Mouse (Mus musculus): ENCODE data around the gene Usp44.

The Usp44 gene

DNA sequence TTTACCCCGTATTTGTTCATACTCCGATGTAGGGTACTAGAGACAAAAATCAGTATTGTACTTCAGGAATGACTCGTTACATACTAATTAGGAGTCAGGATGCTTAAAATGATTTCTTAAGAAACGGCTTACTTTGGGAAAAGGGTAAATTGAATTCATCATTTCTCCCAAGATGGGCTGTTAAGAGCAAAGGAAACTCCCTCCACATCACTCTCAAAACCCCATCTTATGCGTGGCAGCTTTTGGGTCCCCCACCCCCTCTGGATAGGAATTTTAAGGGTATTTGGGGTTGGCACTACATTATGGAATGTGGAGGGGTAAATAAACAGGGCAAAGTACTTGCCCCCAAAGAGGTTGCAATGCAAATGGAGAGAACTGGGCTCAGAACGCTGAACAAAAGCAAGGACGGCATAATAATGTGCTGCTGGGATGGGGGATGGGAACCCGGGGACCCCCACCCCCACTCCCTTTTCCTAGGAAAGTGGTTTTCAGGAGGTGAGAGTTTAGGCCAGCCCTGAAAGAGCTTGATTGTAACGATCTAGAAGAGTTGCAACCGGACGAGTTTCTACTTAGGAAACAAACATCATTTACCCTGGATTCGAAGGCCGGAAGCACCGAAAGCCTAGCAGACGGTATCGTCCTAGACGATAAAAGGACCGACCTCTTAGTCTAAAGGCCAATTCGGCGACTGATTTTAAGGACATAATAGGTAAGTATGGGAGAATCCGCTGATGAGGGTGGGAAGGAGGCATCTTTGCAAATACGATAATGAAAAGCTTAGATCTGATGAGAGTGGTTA is at the start of gene Usp44:
Usp44 (plus strand) TSS at position 625 of the 799 bp plus-strand sequence.
- POLR2A ChIA-PET, result interaction anchor here in 2 of 4 experiments (0.5 to 5.9 kb wide), 10 partner anchors 9 to 589 kb away, joined by 3 to 48 read pairs (median 4); partner anchors contain the start of genes Fgd6 (in 1 of the 2) and Vezt (in 1 of the 2)
- CTCF ChIA-PET, result interaction anchor here in 1 of 4 experiments (1.3 kb wide), 1 partner anchor 13 kb away, joined by 3 read pairs; no protein-coding TSS in a partner anchor

DNA sequence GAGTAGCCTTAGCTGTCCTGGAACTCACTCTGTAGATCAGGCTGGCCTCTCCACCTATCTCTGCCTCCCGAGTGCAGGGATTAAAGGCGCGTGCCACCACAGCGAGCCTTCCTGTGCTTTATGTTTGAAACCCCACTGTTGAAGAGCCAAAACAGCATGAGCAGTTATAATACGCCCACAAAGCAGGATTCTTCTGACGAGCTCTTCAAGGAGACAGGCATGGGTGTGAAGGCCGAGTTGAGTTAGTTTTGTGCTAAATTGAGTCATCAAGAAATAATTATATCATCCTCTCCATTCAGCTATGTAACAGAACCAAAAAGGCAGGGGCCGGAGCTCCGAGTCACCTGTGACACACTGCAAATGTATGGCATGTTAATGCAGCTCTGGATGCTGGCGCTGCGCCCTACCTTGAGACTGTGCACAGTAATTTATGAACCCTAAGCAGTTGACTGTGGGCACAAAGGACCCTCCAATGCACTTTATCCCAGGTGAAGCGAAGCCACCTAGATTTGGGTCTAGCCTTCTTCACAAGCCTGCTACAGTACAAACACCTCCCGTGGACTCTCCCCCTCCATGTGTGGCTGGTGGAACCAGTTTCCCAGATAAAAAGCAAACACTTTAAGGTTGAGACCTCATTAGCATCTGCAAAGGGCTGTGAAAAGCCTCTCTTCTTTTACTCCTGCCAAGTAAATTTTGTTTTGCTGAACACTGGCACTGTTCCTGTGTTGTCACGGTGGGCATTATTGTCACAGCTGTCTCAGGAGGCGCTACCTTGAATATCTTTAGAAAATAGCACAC is 47.9 kb upstream of the Usp44 start:
- ChIA-PET CTCF (interaction anchor here in 3 of 4 experiments (0.7 to 1.4 kb wide), 6 partner anchors 10 to 190 kb away, joined by 3 to 6 read pairs (median 4); no protein-coding TSS in a partner anchor), POLR2A (interaction anchor here in 3 of 4 experiments (0.6 to 1.6 kb wide), 11 partner anchors 10 to 331 kb away, joined by 3 to 16 read pairs (median 4); partner anchors contain the start of gene Lta4h (in 1 of the 3))

GRCm38 (mm10) chr10:93799711-93800362 is 31.5 kb upstream of the Usp44 start:
- CTCF ChIA-PET, result interaction anchor here in 1 of 4 experiments (0.9 kb wide), 1 partner anchor 23 kb away, joined by 3 read pairs; no protein-coding TSS in a partner anchor
- POLR2A ChIA-PET, result interaction anchor here in 1 of 4 experiments (1.5 kb wide), 2 partner anchors 16 to 184 kb away, joined by 3 to 4 read pairs; no protein-coding TSS in a partner anchor

GRCm38 (mm10) chr10:93800363-93800722 is 31.0 kb upstream of the Usp44 start:
- POLR2A ChIA-PET, result interaction anchor here in 1 of 4 experiments (1.5 kb wide), 2 partner anchors 17 to 185 kb away, joined by 3 to 4 read pairs; no protein-coding TSS in a partner anchor
- CTCF ChIA-PET, result interaction anchor here in 3 of 4 experiments (0.9 to 1.1 kb wide), 3 partner anchors 18 to 251 kb away, joined by 3 to 4 read pairs (median 4); no protein-coding TSS in a partner anchor

GRCm38 (mm10) chr10:93800895-93801294 is 30.5 kb upstream of the Usp44 start:
- ChIA-PET POLR2A (interaction anchor here in 1 of 4 experiments (1.5 kb wide), 2 partner anchors 18 to 185 kb away, joined by 3 to 4 read pairs; no protein-coding TSS in a partner anchor), CTCF (interaction anchor here in 2 of 4 experiments (1.0 to 1.1 kb wide), 2 partner anchors 18 to 252 kb away, joined by 4 read pairs; no protein-coding TSS in a partner anchor)

DNA sequence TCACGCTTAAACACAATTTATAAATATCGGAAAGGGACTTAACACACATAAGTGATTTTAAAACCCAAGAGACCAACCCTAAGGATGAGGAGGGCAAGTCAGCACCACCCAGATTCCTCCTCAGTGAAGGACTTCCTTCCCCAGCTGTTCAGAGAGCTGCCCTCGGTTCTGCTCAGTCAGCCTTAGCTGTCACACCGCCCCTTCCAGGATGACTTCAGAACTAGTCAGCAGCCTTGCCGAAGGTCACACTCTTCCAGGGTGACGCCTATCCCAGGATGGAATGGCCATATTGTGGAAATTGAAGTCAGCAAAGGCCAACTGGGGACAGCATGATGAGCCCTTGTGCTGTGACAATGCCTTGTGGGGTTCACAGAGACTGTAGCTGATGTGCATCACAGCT is 28.2 kb upstream of the Usp44 start:
- ChIA-PET POLR2A (interaction anchor here in 3 of 4 experiments (0.6 to 0.9 kb wide), 3 partner anchors 8 to 285 kb away, joined by 3 to 5 read pairs (median 3); no protein-coding TSS in a partner anchor), CTCF (interaction anchor here in 3 of 4 experiments (0.6 to 1.2 kb wide), 6 partner anchors 10 to 374 kb away, joined by 3 to 7 read pairs (median 4); no protein-coding TSS in a partner anchor)

DNA sequence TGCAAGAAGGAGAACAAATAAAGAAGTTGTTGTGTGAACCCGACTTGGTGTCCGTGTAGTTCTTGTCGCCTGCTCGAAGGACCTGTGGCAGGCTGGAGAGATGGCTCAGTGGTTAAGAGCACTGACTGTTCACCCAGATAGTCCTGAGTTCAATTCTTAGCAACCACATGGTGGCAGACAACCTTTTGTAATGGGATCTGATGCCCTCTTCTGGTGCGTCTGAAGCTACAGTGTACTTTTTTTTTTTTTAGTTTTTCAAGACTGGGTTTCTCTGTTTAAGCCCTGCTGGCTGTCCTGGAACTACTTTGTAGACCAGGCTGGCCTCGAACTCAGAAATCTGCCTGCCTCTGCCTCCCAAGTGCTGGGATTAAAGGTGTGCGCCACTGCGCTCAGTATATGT is 21.9 kb upstream of the Usp44 start:
- CTCF ChIA-PET, result interaction anchor here in 3 of 4 experiments (1.0 to 2.6 kb wide), 3 partner anchors 9 to 32 kb away, joined by 3 to 12 read pairs (median 4); no protein-coding TSS in a partner anchor
- POLR2A ChIA-PET, result interaction anchor here in 3 of 4 experiments (0.6 to 3.2 kb wide), 10 partner anchors 10 to 377 kb away, joined by 3 to 22 read pairs (median 4); partner anchors contain the start of gene Lta4h (in 1 of the 3)

GRCm38 (mm10) chr10:93810590-93811185 is 20.7 kb upstream of the Usp44 start:
- CTCF ChIA-PET, result interaction anchor here (0.6 to 2.6 kb wide), 5 partner anchors 8 to 242 kb away, joined by 3 to 12 read pairs (median 4); no protein-coding TSS in a partner anchor

DNA sequence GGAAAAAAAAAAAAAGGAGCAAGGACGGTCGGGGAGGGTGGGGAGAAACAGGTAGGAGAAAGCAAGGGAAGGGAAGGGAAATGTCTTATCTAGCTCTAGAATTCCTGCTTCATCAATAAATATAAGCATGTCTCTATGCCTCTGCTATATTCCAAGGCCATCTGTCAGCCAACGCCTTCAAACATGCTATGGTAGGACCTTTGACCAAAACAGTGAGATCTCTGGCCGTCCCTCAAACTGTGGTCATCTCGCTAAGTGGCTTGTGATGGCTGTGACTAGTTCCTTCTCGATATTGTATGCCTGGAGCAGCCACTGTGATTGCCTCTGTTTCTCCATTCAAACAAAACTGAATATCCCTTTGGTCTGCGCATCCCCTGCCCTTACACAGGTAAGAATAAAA is 19.3 kb upstream of the Usp44 start:
- CTCF ChIA-PET, result interaction anchor here in 3 of 4 experiments (0.7 to 3.0 kb wide), 5 partner anchors 17 to 437 kb away, joined by 3 to 12 read pairs (median 3); no protein-coding TSS in a partner anchor
- POLR2A ChIA-PET, result interaction anchor here in 2 of 4 experiments (0.6 to 2.5 kb wide), 5 partner anchors 9 to 359 kb away, joined by 3 to 5 read pairs (median 4); partner anchors contain the start of gene Lta4h (in 1 of the 2)

More at GRCm38 (mm10) chr10:93810590-93811185, 20.7 kb upstream of the Usp44 start:
- POLR2A ChIA-PET, result interaction anchor here in 3 of 4 experiments (0.6 to 3.2 kb wide), 5 partner anchors 9 to 358 kb away, joined by 3 to 22 read pairs (median 4); partner anchors contain the start of gene Lta4h (in 1 of the 3)

GRCm38 (mm10) chr10:93812774-93813415 is 18.5 kb upstream of the Usp44 start:
- ChIA-PET CTCF (interaction anchor here (0.5 to 3.0 kb wide), 35 partner anchors 9 to 1629 kb away, joined by 3 to 12 read pairs (median 4); partner anchors contain the start of genes Amdhd1 (in 1 of the 4) and Ndufa12 (in 1 of the 4)), POLR2A (interaction anchor here in 3 of 4 experiments (0.6 to 2.5 kb wide), 9 partner anchors 9 to 360 kb away, joined by 3 to 11 read pairs (median 4); partner anchors contain the start of gene Lta4h (in 1 of the 3))

GRCm38 (mm10) chr10:93813755-93814154 is 17.6 kb upstream of the Usp44 start:
- ChIA-PET CTCF (interaction anchor here in 2 of 4 experiments (0.9 to 3.0 kb wide), 15 partner anchors 28 to 384 kb away, joined by 3 to 12 read pairs (median 5); no protein-coding TSS in a partner anchor), POLR2A (interaction anchor here in 1 of 4 experiments (0.8 to 2.0 kb wide), 4 partner anchors 8 to 225 kb away, joined by 3 to 11 read pairs (median 4); no protein-coding TSS in a partner anchor)

GRCm38 (mm10) chr10:93818661-93819060 is 12.7 kb upstream of the Usp44 start:
- CTCF ChIA-PET, result interaction anchor here (0.5 to 2.2 kb wide), 66 partner anchors 8 to 1159 kb away, joined by 3 to 15 read pairs (median 4); partner anchors contain the start of genes Vezt (in 2 of the 4), Fgd6 (in 1 of the 4), Ndufa12 (in 1 of the 4) and Usp44 (in 1 of the 4)
- POLR2A ChIA-PET, result interaction anchor here in 3 of 4 experiments (0.8 to 6.1 kb wide), 16 partner anchors 8 to 329 kb away, joined by 3 to 48 read pairs (median 3); partner anchors contain the start of genes Fgd6 (in 2 of the 3), Vezt (in 2 of the 3), Nr2c1 (in 1 of the 3) and Usp44 (in 1 of the 3)

DNA sequence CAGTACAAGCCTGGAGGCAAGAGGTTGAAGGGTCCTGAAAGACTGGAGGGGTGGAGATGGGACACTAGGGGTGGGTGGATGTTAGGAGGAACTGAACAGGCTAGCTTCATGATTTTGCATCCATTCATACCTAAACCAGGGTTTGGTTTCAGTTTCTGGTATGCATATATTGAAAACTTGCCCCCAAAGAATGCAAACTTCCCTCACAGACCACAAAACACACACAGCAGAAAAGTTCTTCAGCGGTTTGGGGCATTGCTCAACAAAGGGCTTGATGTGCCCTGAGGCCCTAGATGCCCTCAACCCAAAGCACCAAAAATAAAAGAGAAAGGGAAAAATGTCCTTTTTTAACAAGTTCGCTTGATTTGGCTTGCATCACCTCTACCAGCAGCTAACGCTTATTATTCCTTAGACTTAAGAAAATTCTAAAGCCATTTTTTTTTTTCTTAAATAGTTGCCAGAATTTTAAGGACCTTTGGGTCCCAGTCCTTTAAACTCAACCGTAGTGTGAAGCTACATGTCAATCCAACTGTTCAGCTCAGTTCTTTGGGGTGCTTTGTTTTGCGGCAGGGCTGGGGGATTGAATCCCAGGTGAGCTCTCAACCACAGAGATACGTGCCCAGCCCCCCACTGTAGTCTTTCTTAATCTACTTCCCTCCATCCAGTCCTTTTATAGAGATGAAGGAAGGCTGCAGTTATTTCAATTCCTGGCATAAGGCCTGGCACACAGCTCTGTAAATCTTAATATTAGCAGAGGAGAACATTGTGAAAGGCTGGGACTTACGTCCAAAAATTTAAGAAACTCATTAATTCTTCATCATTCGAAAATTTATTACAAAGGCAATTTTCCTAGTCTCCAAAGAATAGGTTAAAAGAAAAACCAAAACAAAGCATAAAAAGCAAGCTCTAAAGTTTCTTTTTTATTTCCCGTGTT is 1.2 kb upstream of the Usp44 start:
- ChIA-PET CTCF (interaction anchor here in 2 of 4 experiments (0.5 to 1.4 kb wide), 2 partner anchors 12 to 59 kb away, joined by 3 to 4 read pairs; no protein-coding TSS in a partner anchor), POLR2A (interaction anchor here in 2 of 4 experiments (0.5 to 5.9 kb wide), 5 partner anchors 9 to 205 kb away, joined by 3 to 48 read pairs (median 3); partner anchors contain the start of genes Fgd6 (in 1 of the 2) and Vezt (in 1 of the 2))

Measured in embryonic stem cell, embryonic (primary cell).